Mouse (Mus musculus): ENCODE data around the gene Fmnl2.

DNA sequence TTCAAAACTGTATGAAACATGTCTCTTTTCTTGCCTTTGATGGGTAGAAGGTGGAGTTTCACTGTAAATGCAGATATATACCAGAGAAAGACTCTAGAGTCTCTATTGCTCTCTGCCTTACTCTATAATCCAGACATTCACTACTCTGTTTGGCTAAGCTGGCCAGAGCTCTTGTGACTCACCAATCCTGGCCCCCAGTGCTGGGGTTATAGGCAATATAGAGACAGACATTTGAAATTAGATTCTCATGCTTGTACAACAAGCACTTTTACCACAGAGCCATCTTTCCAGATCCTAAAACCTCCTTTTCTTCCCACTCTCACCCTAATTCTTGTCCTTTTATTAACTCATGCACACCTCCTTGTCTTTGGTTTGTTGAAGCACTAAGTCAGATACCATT is 316.3 kb downstream of the Fmnl2 start:
- TF ChIP-seq CTCF (IDR thresholded peaks at IDR 0.05; ENCODE audit: extremely low read depth, insufficient read depth, insufficient read length, insufficient replicate concordance): no peak
- no peak for TF ChIP-seq POLR2A (IDR thresholded peaks at IDR 0.05; ENCODE audit: low read depth, low read length)
